ENCODE assay signal across 22 mouse cellular contexts in the genomic region with DNA sequence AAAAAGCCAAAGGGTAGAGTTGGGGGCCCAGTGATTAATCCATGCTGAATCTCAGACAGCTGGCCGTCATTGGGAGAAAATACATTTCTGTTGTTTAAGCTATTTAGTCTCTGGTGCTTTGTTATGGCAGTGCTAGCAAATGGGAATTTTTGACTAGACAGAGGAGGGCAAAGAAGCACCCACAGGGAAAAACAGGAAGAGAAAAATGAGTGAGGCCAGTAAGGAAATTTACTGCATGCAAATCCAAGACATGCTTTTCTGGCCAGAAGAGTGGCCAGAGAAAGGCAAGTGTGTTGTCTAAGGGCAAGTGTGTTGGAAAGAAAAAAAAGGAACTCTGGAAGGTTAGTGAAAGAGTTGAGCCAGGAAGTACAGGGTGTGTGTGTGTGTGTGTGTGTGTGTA.
DNase-seq lines count a peak whose midpoint lies in the region; ATAC-seq lines count a peak whose summit lies in the region.
"Had no signal": no experiment of that assay in that cellular context is flagged by ENCODE, and none has a peak within 500 bp of the region (broad histone marks: within the 10 kb centered on the region; RNA-seq: fewer than 3 reads in every experiment).

No protein-coding gene starts in this region.

- no peaks in the 10 kb centered on the region for H3K9me3 ChIP-seq in forebrain, embryonic 12.5 days
- no peaks in the 10 kb centered on the region for H3K9me3 ChIP-seq in forebrain, embryonic 15.5 days
- H3K9me3 ChIP-seq in midbrain, embryonic 11.5 days (ENCODE audit: control insufficient read depth, low read length) = no peaks in the 10 kb centered on the region
- H3K9me3 ChIP-seq in midbrain, embryonic 14.5 days (ENCODE audit: control insufficient read depth, low read length) = no peaks in the 10 kb centered on the region
- H3K9me3 ChIP-seq: embryonic facial prominence, embryonic 13.5 days; embryonic facial prominence, embryonic 15.5 days; forebrain, embryonic 13.5 days; G1E had no signal

- H3K4me2 ChIP-seq in forebrain, embryonic 12.5 days = no peak overlapping the region
- no peak overlapping the region for H3K4me2 ChIP-seq in forebrain, embryonic 15.5 days (replicated peaks)
- H3K4me2 ChIP-seq in midbrain, embryonic 11.5 days = no peak overlapping the region
- H3K4me2 ChIP-seq in midbrain, embryonic 14.5 days (ENCODE audit: low read length) = no peak overlapping the region
- H3K4me2 ChIP-seq: embryonic facial prominence, embryonic 13.5 days; embryonic facial prominence, embryonic 15.5 days; forebrain, embryonic 13.5 days had no signal

- no peak overlapping the region for H3K9ac ChIP-seq in forebrain, embryonic 12.5 days
- H3K9ac ChIP-seq in forebrain, embryonic 15.5 days (replicated peaks) = no peak overlapping the region
- no peak overlapping the region for H3K9ac ChIP-seq in midbrain, embryonic 11.5 days (ENCODE audit: low read length)
- no peak overlapping the region for H3K9ac ChIP-seq in midbrain, embryonic 14.5 days (replicated peaks; ENCODE audit: low read length)
- H3K9ac ChIP-seq: embryonic facial prominence, embryonic 13.5 days; embryonic facial prominence, embryonic 15.5 days; forebrain, embryonic 13.5 days had no signal

- peaks cover 2% of the 10 kb centered on the region; the same call in 1 of the 2 replicates for H3K27me3 ChIP-seq in forebrain, embryonic 12.5 days
- no peaks in the 10 kb centered on the region for H3K27me3 ChIP-seq in forebrain, embryonic 15.5 days
- H3K27me3 ChIP-seq in midbrain, embryonic 11.5 days (ENCODE audit: control insufficient read depth, insufficient read depth, low read length) = no peaks in the 10 kb centered on the region; the same call in 1 of the 2 replicates
- H3K27me3 ChIP-seq in midbrain, embryonic 14.5 days (ENCODE audit: control insufficient read depth, insufficient read depth, low read length) = no peaks in the 10 kb centered on the region
- H3K27me3 ChIP-seq: embryonic facial prominence, embryonic 13.5 days; embryonic facial prominence, embryonic 15.5 days; forebrain, embryonic 13.5 days; Patski had no signal

- H3K4me3 ChIP-seq in forebrain, embryonic 12.5 days (replicated peaks) = no peak overlapping the region
- H3K4me3 ChIP-seq in forebrain, embryonic 15.5 days = no peak overlapping the region
- H3K4me3 ChIP-seq in midbrain, embryonic 11.5 days (ENCODE audit: low read depth, low read length) = no peak overlapping the region
- H3K4me3 ChIP-seq in midbrain, embryonic 14.5 days (replicated peaks; ENCODE audit: low read depth, low read length) = no peak overlapping the region
- H3K4me3 ChIP-seq: embryonic facial prominence, embryonic 13.5 days; embryonic facial prominence, embryonic 15.5 days; erythroblast, embryonic 14.5 days; forebrain, embryonic 13.5 days had no signal

- peak overlapping the region; percentile 38; the same call in 1 of the 2 replicates for H3K27ac ChIP-seq in forebrain, embryonic 12.5 days
- no peak overlapping the region for H3K27ac ChIP-seq in forebrain, embryonic 15.5 days (replicated peaks)
- no peak overlapping the region for H3K27ac ChIP-seq in midbrain, embryonic 11.5 days (ENCODE audit: low read depth, low read length)
- H3K27ac ChIP-seq in midbrain, embryonic 14.5 days (replicated peaks; ENCODE audit: low read depth, low read length) = no peak overlapping the region
- H3K27ac ChIP-seq: embryonic facial prominence, embryonic 13.5 days; embryonic facial prominence, embryonic 15.5 days had no signal

- DNase-seq in midbrain, embryonic 11.5 days (ENCODE audit: low spot score, missing footprints) = peak; percentile 64
- DNase-seq in midbrain, embryonic 14.5 days = no peak
- no peak for DNase-seq in cerebellum, adult 9-10 months
- DNase-seq: adrenal gland, adult 8-10 months; adrenal gland, postnatal 14 days; adrenal gland, postnatal 36 days; cerebellum, adult 11-12 months; cerebellum, adult 2 months; cerebellum, adult 9-11 months; cerebellum, postnatal 14 days; cerebellum, postnatal 36 days; embryo, embryonic 11 days had no signal

- no peaks in the 10 kb centered on the region for H3K36me3 ChIP-seq in forebrain, embryonic 12.5 days (replicated peaks)
- no peaks in the 10 kb centered on the region for H3K36me3 ChIP-seq in forebrain, embryonic 15.5 days
- no peaks in the 10 kb centered on the region for H3K36me3 ChIP-seq in midbrain, embryonic 11.5 days (ENCODE audit: control insufficient read depth, insufficient read depth, low read length)
- H3K36me3 ChIP-seq in midbrain, embryonic 14.5 days (ENCODE audit: control insufficient read depth, insufficient read depth, low read length) = no peaks in the 10 kb centered on the region
- H3K36me3 ChIP-seq: embryonic facial prominence, embryonic 13.5 days; embryonic facial prominence, embryonic 15.5 days had no signal

- no peak for ATAC-seq in forebrain, embryonic 12.5 days (ENCODE audit: low FRiP score)
- ATAC-seq in forebrain, embryonic 15.5 days (replicated peaks) = no peak
- no peak for ATAC-seq in midbrain, embryonic 11.5 days (ENCODE audit: low FRiP score)
- no peak for ATAC-seq in midbrain, embryonic 14.5 days (ENCODE audit: low FRiP score, low TSS enrichment)
- ATAC-seq: activated CD4-positive, CD25-positive, alpha-beta regulatory T cell, adult 4 months; forebrain, embryonic 13.5 days; forebrain, embryonic 16.5 days; Patski had no signal

- peaks cover 36% of the 10 kb centered on the region for H3K4me1 ChIP-seq in forebrain, embryonic 12.5 days
- peaks cover 26% of the 10 kb centered on the region for H3K4me1 ChIP-seq in forebrain, embryonic 15.5 days
- peaks cover 21% of the 10 kb centered on the region for H3K4me1 ChIP-seq in midbrain, embryonic 11.5 days (ENCODE audit: control insufficient read depth, insufficient read depth, low read length)
- peaks cover 17% of the 10 kb centered on the region for H3K4me1 ChIP-seq in midbrain, embryonic 14.5 days (ENCODE audit: control insufficient read depth, insufficient read depth, low read length)

- WGBS in forebrain, embryonic 12.5 days = 62% methylated on average over 1 of the region's 1 CpGs
- WGBS in forebrain, embryonic 15.5 days = 73% methylated on average over 1 of the region's 1 CpGs
- 88% methylated on average over 1 of the region's 1 CpGs for WGBS in midbrain, embryonic 11.5 days
- WGBS in midbrain, embryonic 14.5 days = 93% methylated on average over 1 of the region's 1 CpGs
